Comparison of ENCODE assay signal across 8 mouse cellular contexts in the genomic region with DNA sequence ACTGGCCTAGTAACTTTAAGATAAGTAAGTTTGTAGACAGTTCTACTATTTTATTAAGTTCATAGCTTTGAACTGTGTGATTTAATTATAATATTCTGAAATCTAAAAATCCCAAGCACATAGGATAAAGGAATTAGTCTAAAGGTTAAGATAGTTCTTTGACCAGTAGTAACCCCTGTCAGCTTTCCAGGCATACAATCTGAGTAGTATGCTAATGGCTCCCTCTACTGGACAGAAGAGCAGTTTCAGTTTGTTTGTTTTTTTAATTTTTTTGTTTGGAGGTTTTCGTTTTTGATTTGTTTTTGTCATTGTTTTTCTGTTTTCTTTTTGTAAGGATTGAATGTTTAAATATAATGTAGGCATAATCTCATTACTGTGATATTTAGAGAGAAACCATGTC. TPM values are rescaled to one million over a fixed set of nuclear protein-coding genes. Genes with fewer than 3 reads are reported as not detected.
DNase-seq lines count a peak whose midpoint lies in the region; ATAC-seq and TF ChIP-seq lines count a peak whose summit lies in the region.
"Had no signal": no experiment of that assay in that cellular context is flagged by ENCODE, and none has a peak within 500 bp of the region (broad histone marks: within the 10 kb centered on the region; RNA-seq: fewer than 3 reads in every experiment).

No protein-coding gene starts in this region.

- ATAC-seq in intestine, embryonic 15.5 days, result peak; percentile 66; the same call in 1 of the 2 replicates
- ATAC-seq in intestine, embryonic 16.5 days, result no peak
- peak; percentile 56; the same call in 1 of the 2 replicates for ATAC-seq in hindbrain, postnatal 0 days

- H3K4me1 ChIP-seq in intestine, embryonic 15.5 days (replicated peaks), result no peaks in the 10 kb centered on the region
- 0 out of 2 replicates have a peak, but pooled peaks cover 3% of the 10 kb centered on the region for H3K4me1 ChIP-seq in intestine, embryonic 16.5 days (ENCODE audit: control insufficient read depth, insufficient read depth, low read length)
- no peaks in the 10 kb centered on the region for H3K4me1 ChIP-seq in hindbrain, postnatal 0 days (ENCODE audit: insufficient read depth, low read length)
- H3K4me1 ChIP-seq: neural tube, embryonic 12.5 days had no signal

- no peaks in the 10 kb centered on the region for H3K36me3 ChIP-seq in intestine, embryonic 15.5 days
- no peaks in the 10 kb centered on the region for H3K36me3 ChIP-seq in intestine, embryonic 16.5 days (ENCODE audit: control insufficient read depth, insufficient read depth, low read length)
- no peaks in the 10 kb centered on the region for H3K36me3 ChIP-seq in hindbrain, postnatal 0 days (ENCODE audit: insufficient read depth, low read length)
- H3K36me3 ChIP-seq: neural tube, embryonic 12.5 days had no signal

- H3K27me3 ChIP-seq in intestine, embryonic 15.5 days (replicated peaks), result no peaks in the 10 kb centered on the region
- H3K27me3 ChIP-seq in intestine, embryonic 16.5 days (replicated peaks; ENCODE audit: control insufficient read depth, insufficient read depth, low read length), result no peaks in the 10 kb centered on the region
- no peaks in the 10 kb centered on the region for H3K27me3 ChIP-seq in hindbrain, postnatal 0 days (ENCODE audit: insufficient read depth, low read length)
- H3K27me3 ChIP-seq: neural tube, embryonic 12.5 days had no signal

- no peak overlapping the region for H3K27ac ChIP-seq in intestine, embryonic 15.5 days
- H3K27ac ChIP-seq in intestine, embryonic 16.5 days (ENCODE audit: low read length), result no peak overlapping the region
- 0 out of 2 replicates have a peak overlapping the region, but pooled peaks have one; percentile 51 for H3K27ac ChIP-seq in hindbrain, postnatal 0 days
- H3K27ac ChIP-seq: neural tube, embryonic 12.5 days had no signal

- no peak overlapping the region for H3K4me2 ChIP-seq in intestine, embryonic 15.5 days (replicated peaks)
- no peak overlapping the region for H3K4me2 ChIP-seq in intestine, embryonic 16.5 days (ENCODE audit: low read depth, low read length)
- H3K4me2 ChIP-seq in hindbrain, postnatal 0 days (ENCODE audit: low read depth, low read length), result no peak overlapping the region
- H3K4me2 ChIP-seq: neural tube, embryonic 12.5 days had no signal

- H3K9ac ChIP-seq in intestine, embryonic 15.5 days, result no peak overlapping the region
- H3K9ac ChIP-seq in intestine, embryonic 16.5 days (ENCODE audit: low read depth, low read length), result no peak overlapping the region
- H3K9ac ChIP-seq in hindbrain, postnatal 0 days (replicated peaks; ENCODE audit: low read length), result no peak overlapping the region
- H3K9ac ChIP-seq: neural tube, embryonic 12.5 days had no signal

- H3K9me3 ChIP-seq in intestine, embryonic 15.5 days, result no peaks in the 10 kb centered on the region
- H3K9me3 ChIP-seq in intestine, embryonic 16.5 days (ENCODE audit: control insufficient read depth, low read length), result no peaks in the 10 kb centered on the region
- H3K9me3 ChIP-seq in hindbrain, postnatal 0 days (ENCODE audit: low read length), result no peaks in the 10 kb centered on the region
- H3K9me3 ChIP-seq: neural tube, embryonic 12.5 days had no signal

- WGBS in intestine, embryonic 15.5 days, result 4% methylated on average over 1 of the region's 1 CpGs
- WGBS in intestine, embryonic 16.5 days, result 8% methylated on average over 1 of the region's 1 CpGs
- WGBS in hindbrain, postnatal 0 days, result 13% methylated on average over 1 of the region's 1 CpGs

- peak; percentile 66 for DNase-seq in CD4-positive, CD25-positive, alpha-beta regulatory T cell, adult 2 months (ENCODE audit: low read depth, low spot score)
- DNase-seq in Muller cell, postnatal 12 days (ENCODE audit: inconsistent ontology term), result peak; percentile 24
- DNase-seq in hindbrain, postnatal 0 days (ENCODE audit: low spot score), result peak; percentile 86
- DNase-seq in urinary bladder, adult 18-20 months (ENCODE audit: low spot score in 2 of 2), result no peak
- DNase-seq in layer of hippocampus, adult 9-11 months, result no peak

- H3K4me3 ChIP-seq in intestine, embryonic 15.5 days (replicated peaks), result no peak overlapping the region
- H3K4me3 ChIP-seq in intestine, embryonic 16.5 days (ENCODE audit: low read length), result no peak overlapping the region
- H3K4me3 ChIP-seq in hindbrain, postnatal 0 days (ENCODE audit: low read length), result no peak overlapping the region
- H3K4me3 ChIP-seq: neural tube, embryonic 12.5 days had no signal

- TF ChIP-seq CTCF in hindbrain, postnatal 0 days (IDR thresholded peaks at IDR 0.05; ENCODE audit: low read depth), result peak; percentile 78

RNA-seq across cellular contexts. Expression of gene Col4a3bp, which starts 51.2 kb away (rescaled TPM):
- polyA plus RNA-seq in intestine, embryonic 15.5 days (2015; fragmentation: Nextera tagmentation; extraction: Ambion mirVana), result 13.2 and 13.5 TPM in 2 replicates
- polyA plus RNA-seq in intestine, embryonic 16.5 days (2015; fragmentation: Nextera tagmentation; extraction: Ambion mirVana), result 10.2 and 10.7 TPM in 2 replicates
- 35.0 and 40.3 TPM in 2 replicates for total RNA-seq in hindbrain, postnatal 0 days (2014; rRNA removed)
- polyA plus RNA-seq in hindbrain, postnatal 0 days (2015; fragmentation: Nextera tagmentation; extraction: Ambion mirVana), result 8.7 and 9.5 TPM in 2 replicates

RNA-seq across cellular contexts. Expression of gene Polk, which starts 51.2 kb away (rescaled TPM):
- polyA plus RNA-seq in intestine, embryonic 15.5 days (2015; fragmentation: Nextera tagmentation; extraction: Ambion mirVana), result 8.4 and 8.8 TPM in 2 replicates
- 8.0 and 8.3 TPM in 2 replicates for polyA plus RNA-seq in intestine, embryonic 16.5 days (2015; fragmentation: Nextera tagmentation; extraction: Ambion mirVana)
- 4.0 and 5.6 TPM in 2 replicates for total RNA-seq in hindbrain, postnatal 0 days (2014; rRNA removed)
- 4.4 and 4.6 TPM in 2 replicates for polyA plus RNA-seq in hindbrain, postnatal 0 days (2015; fragmentation: Nextera tagmentation; extraction: Ambion mirVana)

Comparison
In these comparisons a context has a peak if more than half of its experiments do, and no peak if none do; other contexts are left out.
1. DNase-seq: peak in CD4-positive, CD25-positive, alpha-beta regulatory T cell, adult 2 months (single experiment), Muller cell, postnatal 12 days (single experiment) and hindbrain, postnatal 0 days (single experiment); none in urinary bladder, adult 18-20 months (0 of 2) and layer of hippocampus, adult 9-11 months (single experiment).